ENCODE assay signal across 12 mouse cellular contexts in the genomic region with DNA sequence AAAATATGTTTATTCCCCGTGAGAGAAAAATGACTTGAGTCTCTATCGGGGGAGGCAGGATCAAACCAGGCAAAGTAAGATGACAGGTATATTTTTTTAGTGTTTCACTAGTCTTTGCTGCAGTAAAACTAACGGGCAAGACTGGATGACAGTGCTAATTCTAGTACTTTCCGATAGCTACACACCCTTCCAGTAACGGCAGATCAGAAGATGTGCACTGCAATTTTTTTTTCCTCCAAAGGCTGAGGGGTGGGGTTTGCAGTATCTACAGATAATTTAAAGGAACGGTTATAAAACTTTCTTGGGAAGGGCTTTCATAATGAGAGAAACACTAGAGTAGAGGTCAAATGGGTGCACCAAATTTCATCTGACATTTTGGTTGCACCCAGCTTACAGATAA. TPM values are rescaled to one million over a fixed set of nuclear protein-coding genes. Genes with fewer than 3 reads are reported as not detected.
DNase-seq lines count a peak whose midpoint lies in the region; ATAC-seq and TF ChIP-seq lines count a peak whose summit lies in the region.
"Had no signal": no experiment of that assay in that cellular context is flagged by ENCODE, and none has a peak within 500 bp of the region (broad histone marks: within the 10 kb centered on the region; RNA-seq: fewer than 3 reads in every experiment).

No protein-coding gene starts in this region.

- no peak for TF ChIP-seq POLR2A in cerebellum, adult 2 months (IDR thresholded peaks at IDR 0.05; ENCODE audit: borderline replicate concordance, insufficient read depth, low read length)
- TF ChIP-seq POLR2A in thymus, adult 2 months (IDR thresholded peaks at IDR 0.05; ENCODE audit: control insufficient read depth, extremely low read depth, insufficient read depth, low read length, poor library complexity) = no peak

- no peaks in the 10 kb centered on the region for H3K27me3 ChIP-seq in cerebellum, adult 2 months (ENCODE audit: control insufficient read depth, insufficient read depth, low read length)
- no peaks in the 10 kb centered on the region for H3K27me3 ChIP-seq in intestine, postnatal 0 days (replicated peaks; ENCODE audit: control insufficient read depth, insufficient read depth, low read length)
- no peaks in the 10 kb centered on the region for H3K27me3 ChIP-seq in thymus, adult 2 months (ENCODE audit: control insufficient read depth, insufficient read depth, low read length)
- H3K27me3 ChIP-seq: Patski had no signal

- peak overlapping the region; percentile 97; the same call in 1 of the 2 replicates for H3K27ac ChIP-seq in cerebellum, adult 2 months (ENCODE audit: insufficient read depth, low read length)
- no peak overlapping the region for H3K27ac ChIP-seq in intestine, postnatal 0 days (ENCODE audit: low read depth, low read length)
- no peak overlapping the region for H3K27ac ChIP-seq in thymus, adult 2 months (ENCODE audit: control insufficient read depth, insufficient read depth, low read length)

- 3% methylated on average over 6 of the region's 6 CpGs for WGBS in cerebellum, adult 2 months
- 48% methylated on average over 6 of the region's 6 CpGs for WGBS in intestine, postnatal 0 days
- 87% methylated on average over 6 of the region's 6 CpGs for WGBS in thymus, adult 2 months

- H3K9ac ChIP-seq in intestine, postnatal 0 days (ENCODE audit: low read depth, low read length) = no peak overlapping the region

- H3K4me1 ChIP-seq in cerebellum, adult 2 months (ENCODE audit: control insufficient read depth, insufficient read depth, low read length) = no peaks in the 10 kb centered on the region
- no peaks in the 10 kb centered on the region for H3K4me1 ChIP-seq in intestine, postnatal 0 days (replicated peaks; ENCODE audit: control insufficient read depth, insufficient read depth, low read length)
- H3K4me1 ChIP-seq in thymus, adult 2 months (replicated peaks; ENCODE audit: control insufficient read depth, insufficient read depth, low read length) = no peaks in the 10 kb centered on the region

- H3K4me3 ChIP-seq in cerebellum, adult 2 months (replicated peaks; ENCODE audit: insufficient read depth, low read depth, low read length) = peak overlapping the region; percentile 95
- H3K4me3 ChIP-seq in intestine, postnatal 0 days (ENCODE audit: low read depth, low read length) = no peak overlapping the region
- no peak overlapping the region for H3K4me3 ChIP-seq in thymus, adult 2 months (ENCODE audit: control insufficient read depth, insufficient read depth, low read length)

- H3K9me3 ChIP-seq in intestine, postnatal 0 days (ENCODE audit: control insufficient read depth) = no peaks in the 10 kb centered on the region

- DNase-seq in cerebellum, adult 2 months = peak in 1 of 2 experiments; percentile 52
- no peak for DNase-seq in cerebellum, postnatal 36 days
- DNase-seq in retina, postnatal 1 day = peak; percentile 36
- no peak for DNase-seq in retina, embryonic 14.5 days (ENCODE audit: low spot score)
- no peak for DNase-seq in gastrocnemius, postnatal 25 days
- no peak for DNase-seq in urinary bladder, adult 18-20 months (ENCODE audit: low spot score in 2 of 2)
- no peak for DNase-seq in thymus, adult 2 months
- DNase-seq: heart, adult 11 months; kidney, adult 8-10 months had no signal

- ATAC-seq in intestine, postnatal 0 days = no peak
- ATAC-seq: Patski had no signal

- TF ChIP-seq CTCF in cerebellum, adult 2 months (IDR thresholded peaks at IDR 0.05; ENCODE audit: borderline replicate concordance, insufficient read depth, low read depth, low read length) = no peak
- no peak for TF ChIP-seq CTCF in intestine, postnatal 0 days (IDR thresholded peaks at IDR 0.05; ENCODE audit: low read depth)
- no peak for TF ChIP-seq CTCF in thymus, adult 2 months (IDR thresholded peaks at IDR 0.05; ENCODE audit: borderline replicate concordance, control insufficient read depth, extremely low read depth, insufficient read depth, low read length, poor library complexity)

- no peaks in the 10 kb centered on the region for H3K36me3 ChIP-seq in intestine, postnatal 0 days (ENCODE audit: control insufficient read depth, insufficient read depth)
- H3K36me3 ChIP-seq in thymus, adult 2 months (ENCODE audit: control insufficient read depth, insufficient read depth, low read length) = no peaks in the 10 kb centered on the region

- H3K4me2 ChIP-seq in intestine, postnatal 0 days (replicated peaks; ENCODE audit: low read depth) = 0 out of 2 replicates have a peak overlapping the region, but pooled peaks have one; percentile 9

RNA-seq across cellular contexts. Expression of a gene that starts 0.9 kb away (rescaled TPM):
- 34.7 and 37.1 TPM in 2 replicates for polyA plus RNA-seq in cerebellum, adult 2 months (2012; rRNA removed)
- polyA plus RNA-seq in intestine, postnatal 0 days (2015; fragmentation: Nextera tagmentation; extraction: Ambion mirVana) = 0.20 and 0.27 TPM in 2 replicates
- not detected for total RNA-seq in gastrocnemius, postnatal 25 days (2021)
- polyA plus RNA-seq in thymus, adult 2 months (2012; rRNA removed) = not detected in 2 replicates
- polyA plus RNA-seq: Patski; spleen, adult 2 months had no signal

Comparison
In these comparisons a context has a peak if more than half of its experiments do, and no peak if none do; other contexts are left out.
1. RNA of a gene that starts 0.9 kb away (polyA plus RNA-seq): 34.7 to 37.1 TPM in cerebellum, adult 2 months; 0.20 to 0.27 TPM in intestine, postnatal 0 days and not detected in thymus, adult 2 months; every median in the first group is over 10 times any median in the second.